Mouse (Mus musculus) midbrain, embryonic 14.5 days (tissue): ENCODE data around the gene Rbmxl2. TPM values are rescaled to one million over a fixed set of nuclear protein-coding genes. Genes with fewer than 3 reads are reported as not detected.

Experiments
- ATAC-seq: fragments of 200-750 bp; cut with Nextera tagmentation; 2 replicates; pipeline ENCODE4 v1.8.0; 2017; ENCODE audit warnings: moderate number of reproducible peaks, moderate library complexity; ENCODE audit not compliant: low FRiP score, low TSS enrichment
- DNase-seq: peaks from one replicate; pipeline ENCODE4 v3.0.0-alpha.2; 2015
- H3K27ac ChIP-seq: fragments of 300-500 bp; sonication (generic); replicated peaks from 2 replicates; pipeline ENCODE4 v1.5.1; 2014; ENCODE audit warnings: mild to moderate bottlenecking, low read depth, low read length, moderate library complexity
- H3K27me3 ChIP-seq: fragments of 300-500 bp; sonication (generic); 2 replicates; pipeline ENCODE4 v1.6.1; 2014; ENCODE audit warnings: low read length, control low read depth, mixed read lengths; ENCODE audit not compliant: control insufficient read depth, insufficient read depth
- H3K36me3 ChIP-seq: fragments of 300-500 bp; sonication (generic); 2 replicates; pipeline ENCODE4 v1.6.1; 2014; ENCODE audit warnings: low read length, control low read depth; ENCODE audit not compliant: control insufficient read depth, insufficient read depth
- H3K4me1 ChIP-seq: fragments of 300-500 bp; sonication (generic); 2 replicates; pipeline ENCODE4 v1.6.1; 2014; ENCODE audit warnings: mild to moderate bottlenecking, antibody characterized with exemption, low read length, control low read depth; ENCODE audit not compliant: control insufficient read depth, insufficient read depth
- H3K4me2 ChIP-seq: fragments of 300-500 bp; sonication (generic); 2 replicates; pipeline ENCODE4 v1.6.1; 2014; ENCODE audit warnings: mild to moderate bottlenecking, low read length, moderate library complexity
- H3K4me3 ChIP-seq: fragments of 300-500 bp; sonication (generic); replicated peaks from 2 replicates; pipeline ENCODE4 v1.5.1; 2014; ENCODE audit warnings: low read depth, low read length
- H3K9ac ChIP-seq: fragments of 300-500 bp; sonication (generic); replicated peaks from 2 replicates; pipeline ENCODE4 v1.6.1; 2014; ENCODE audit warnings: mild to moderate bottlenecking, low read length, moderate library complexity
- H3K9me3 ChIP-seq: fragments of 300-500 bp; sonication (generic); 2 replicates; pipeline ENCODE4 v1.6.1; 2016; ENCODE audit warnings: low read length, control low read depth, mixed read lengths; ENCODE audit not compliant: control insufficient read depth
- WGBS: fragments of 180-500 bp; shearing (Covaris S2); extraction: QIAGEN DNeasy Blood & Tissue Kit; methylation state at CpG from one replicate; pipeline ENCODE4 v1.1.7; 2014; 5-methylcytosine and 5-hydroxymethylcytosine counted together
- polyA plus RNA-seq: library from polyadenylated mRNA; unstranded; fragments of >200 nt; fragmentation: Nextera tagmentation; extraction: Ambion mirVana; gene quantifications from 2 replicates; pipeline ENCODE4 v1.2.1, GENCODE M21; 2014

Rbmxl2 gene
- not detected in 2 replicates for polyA plus RNA-seq

GRCm38 (mm10) chr7:107209204-107209860 is at the start of gene Rbmxl2:
TSS of gene Rbmxl2 (plus strand) at chr7:107209445.
- Histone ChIP-seq H3K36me3 (no peaks in the 10 kb centered on the region), H3K4me1 (no peaks in the 10 kb centered on the region), H3K4me2 (peak within 1 kb of the TSS; percentile 22), H3K9me3 (peaks cover 25% of the 10 kb centered on the region), H3K9ac (no peak within 1 kb of the TSS), H3K27me3 (peaks cover 27% of the 10 kb centered on the region), H3K4me3 (peak within 1 kb of the TSS; percentile 19; the same call in 1 of the 2 replicates), H3K27ac (no peak within 1 kb of the TSS)
- 42% methylated on average over 70 of the region's 70 CpGs for WGBS
- ATAC-seq = no peak
- no peak for DNase-seq

- DNase-seq = no peak
- Histone ChIP-seq H3K4me2 (no peak within 1 kb of the TSS), H3K9ac (no peak within 1 kb of the TSS), H3K4me1 (no peaks in the 10 kb centered on the region), H3K9me3 (no peaks in the 10 kb centered on the region), H3K27ac (no peak within 1 kb of the TSS), H3K4me3 (no peak within 1 kb of the TSS), H3K27me3 (no peaks in the 10 kb centered on the region), H3K36me3 (no peaks in the 10 kb centered on the region)
- no peak for ATAC-seq
- WGBS = 88% methylated on average over 10 of the region's 10 CpGs
Observed at GRCm38 (mm10) chr7:107166690-107167089, 42.6 kb upstream of the Rbmxl2 start, which contains the start of gene Nlrp14. TSS of gene Nlrp14 (plus strand) at chr7:107166990.

- ATAC-seq (no peak), DNase-seq (no peak)
- H3K9ac ChIP-seq = no peak overlapping the region
- no peaks in the 10 kb centered on the region for H3K4me1 ChIP-seq
- WGBS = 44% methylated on average over 2 of the region's 2 CpGs
- no peaks in the 10 kb centered on the region for H3K27me3 ChIP-seq
- H3K9me3 ChIP-seq = no peaks in the 10 kb centered on the region
- H3K4me3 ChIP-seq = no peak overlapping the region
- no peak overlapping the region for H3K4me2 ChIP-seq
- no peak overlapping the region for H3K27ac ChIP-seq
- H3K36me3 ChIP-seq = no peaks in the 10 kb centered on the region
Observed at GRCm38 (mm10) chr7:107180406-107180805, 28.8 kb upstream of the Rbmxl2 start.

GRCm38 (mm10) chr7:107201817-107202216 is 7.4 kb upstream of the Rbmxl2 start:
- no peaks in the 10 kb centered on the region for H3K4me1 ChIP-seq
- H3K4me2 ChIP-seq = no peak overlapping the region
- H3K9me3 ChIP-seq = 0 out of 2 replicates have a peak, but pooled peaks cover 4% of the 10 kb centered on the region
- no peak overlapping the region for H3K27ac ChIP-seq
- H3K27me3 ChIP-seq = no peaks in the 10 kb centered on the region
- H3K4me3 ChIP-seq = no peak overlapping the region
- no peaks in the 10 kb centered on the region for H3K36me3 ChIP-seq
- no peak overlapping the region for H3K9ac ChIP-seq
- ATAC-seq (no peak), DNase-seq (no peak)
- 52% methylated on average over 3 of the region's 3 CpGs for WGBS

GRCm38 (mm10) chr7:107207843-107208242 is 1.4 kb upstream of the Rbmxl2 start:
- Histone ChIP-seq H3K27me3 (peaks cover 27% of the 10 kb centered on the region), H3K4me3 (no peak overlapping the region), H3K27ac (no peak overlapping the region), H3K9me3 (peaks cover 25% of the 10 kb centered on the region), H3K9ac (no peak overlapping the region), H3K4me2 (no peak overlapping the region), H3K36me3 (no peaks in the 10 kb centered on the region), H3K4me1 (no peaks in the 10 kb centered on the region)
- DNase-seq (no peak), ATAC-seq (no peak)
- 65% methylated on average over 3 of the region's 3 CpGs for WGBS

GRCm38 (mm10) chr7:107210126-107210576 is 906 bp downstream of the Rbmxl2 start:
- 29% methylated on average over 77 of the region's 77 CpGs for WGBS
- Histone ChIP-seq H3K9ac (no peak overlapping the region), H3K27me3 (peaks cover 27% of the 10 kb centered on the region), H3K4me3 (peak overlapping the region; percentile 19; the same call in 1 of the 2 replicates), H3K4me2 (peak overlapping the region; percentile 22), H3K27ac (no peak overlapping the region), H3K4me1 (no peaks in the 10 kb centered on the region), H3K9me3 (peaks cover 25% of the 10 kb centered on the region), H3K36me3 (no peaks in the 10 kb centered on the region)
- DNase-seq = peak; percentile 4
- peak; percentile 43 for ATAC-seq

GRCm38 (mm10) chr7:107215723-107216122 is 6.5 kb downstream of the Rbmxl2 start:
- H3K4me1 ChIP-seq = no peaks in the 10 kb centered on the region
- H3K4me3 ChIP-seq = no peak overlapping the region
- peak; percentile 74 for DNase-seq
- no peak overlapping the region for H3K4me2 ChIP-seq
- peaks cover 4% of the 10 kb centered on the region; the same call in 1 of the 2 replicates for H3K9me3 ChIP-seq
- ATAC-seq = peak; percentile 62; the same call in 1 of the 2 replicates
- H3K27ac ChIP-seq = no peak overlapping the region
- H3K36me3 ChIP-seq = no peaks in the 10 kb centered on the region
- H3K9ac ChIP-seq = no peak overlapping the region
- H3K27me3 ChIP-seq = peaks cover 10% of the 10 kb centered on the region

- Histone ChIP-seq H3K4me2 (no peak overlapping the region), H3K9me3 (no peaks in the 10 kb centered on the region), H3K4me3 (no peak overlapping the region), H3K36me3 (no peaks in the 10 kb centered on the region), H3K4me1 (no peaks in the 10 kb centered on the region), H3K27me3 (no peaks in the 10 kb centered on the region; the same call in 1 of the 2 replicates), H3K27ac (no peak overlapping the region), H3K9ac (no peak overlapping the region)
- DNase-seq (no peak), ATAC-seq (no peak)
- 81% methylated on average over 2 of the region's 2 CpGs for WGBS
Observed at GRCm38 (mm10) chr7:107216845-107217244, 7.6 kb downstream of the Rbmxl2 start.

GRCm38 (mm10) chr7:107236854-107237253 is 27.6 kb downstream of the Rbmxl2 start:
- DNase-seq (no peak), ATAC-seq (no peak)
- H3K4me3 ChIP-seq = no peak overlapping the region
- 13% methylated on average over 3 of the region's 3 CpGs for WGBS
- H3K4me1 ChIP-seq = no peaks in the 10 kb centered on the region
- H3K9ac ChIP-seq = no peak overlapping the region
- H3K27me3 ChIP-seq = no peaks in the 10 kb centered on the region
- H3K27ac ChIP-seq = no peak overlapping the region
- H3K36me3 ChIP-seq = no peaks in the 10 kb centered on the region
- H3K4me2 ChIP-seq = no peak overlapping the region
- no peaks in the 10 kb centered on the region for H3K9me3 ChIP-seq
